ENCODE assay signal across 14 mouse cellular contexts in the genomic region with DNA sequence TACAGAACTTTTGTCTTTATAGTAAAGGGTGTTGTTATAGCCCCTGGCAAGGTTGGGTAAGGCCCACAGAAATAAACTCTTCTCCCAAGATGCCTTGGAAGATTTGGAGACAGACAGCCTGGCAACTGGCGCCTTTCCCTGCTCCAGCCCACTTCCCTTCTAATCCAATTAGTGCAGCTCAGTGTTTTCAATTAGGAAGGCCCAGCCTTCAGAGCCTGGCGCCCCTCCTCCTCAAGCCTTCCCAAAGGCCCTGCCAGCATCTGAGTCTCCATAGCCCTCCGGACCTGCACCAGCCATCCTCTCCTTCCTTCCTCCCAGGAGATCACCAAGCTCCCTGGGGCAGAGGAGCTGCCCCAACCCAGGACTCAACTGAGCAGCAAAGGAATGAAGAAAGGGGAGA. TPM values are rescaled to one million over a fixed set of nuclear protein-coding genes. Genes with fewer than 3 reads are reported as not detected.
A peak's percentile ranks its signal among the peaks of the same experiment; 100 is the strongest.
DNase-seq lines count a peak whose midpoint lies in the region; ATAC-seq lines count a peak whose summit lies in the region.
"Had no signal": no experiment of that assay in that cellular context is flagged by ENCODE, and none has a peak within 500 bp of the region (broad histone marks: within the 10 kb centered on the region; RNA-seq: fewer than 3 reads in every experiment).

No protein-coding gene starts in this region.

- H3K27me3 ChIP-seq in hindbrain, embryonic 15.5 days: no peaks in the 10 kb centered on the region
- H3K27me3 ChIP-seq: embryonic facial prominence, embryonic 12.5 days had no signal

- WGBS in hindbrain, embryonic 15.5 days: 30% methylated on average over 3 of the region's 3 CpGs

- H3K36me3 ChIP-seq in hindbrain, embryonic 15.5 days: no peaks in the 10 kb centered on the region; the same call in 1 of the 2 replicates
- H3K36me3 ChIP-seq: embryonic facial prominence, embryonic 12.5 days had no signal

- no peaks in the 10 kb centered on the region for H3K9me3 ChIP-seq in hindbrain, embryonic 15.5 days
- H3K9me3 ChIP-seq: embryonic facial prominence, embryonic 12.5 days; megakaryocyte, embryonic 14.5 days had no signal

- H3K27ac ChIP-seq in hindbrain, embryonic 15.5 days (replicated peaks): 0 out of 2 replicates have a peak overlapping the region, but pooled peaks have one; percentile 34
- H3K27ac ChIP-seq: embryonic facial prominence, embryonic 12.5 days; kidney, postnatal 0 days had no signal

- no peak overlapping the region for H3K4me3 ChIP-seq in hindbrain, embryonic 15.5 days
- H3K4me3 ChIP-seq: embryonic facial prominence, embryonic 12.5 days; megakaryocyte, embryonic 14.5 days had no signal

- peak; percentile 80 to 86 for DNase-seq in cerebellum, postnatal 10 days
- no peak for DNase-seq in cerebellum, adult 9-10 months
- DNase-seq in right cerebral cortex, postnatal 25 days: peak; percentile 18
- DNase-seq in right cerebral cortex, adult 18-20 months: no peak
- DNase-seq in lung, postnatal 25 days (ENCODE audit: low spot score): no peak
- DNase-seq in thymus, postnatal 36 days: no peak
- no peak for DNase-seq in kidney, postnatal 36 days
- DNase-seq: lung, adult 18-20 months had no signal

- no peak for ATAC-seq in hindbrain, embryonic 15.5 days (ENCODE audit: low FRiP score, low read depth)
- ATAC-seq: activated CD4-positive, CD25-positive, alpha-beta regulatory T cell, adult 4 months had no signal

- no peak overlapping the region for H3K4me2 ChIP-seq in hindbrain, embryonic 15.5 days
- H3K4me2 ChIP-seq: embryonic facial prominence, embryonic 12.5 days; heart, embryonic 11.5 days had no signal

- no peak overlapping the region for H3K9ac ChIP-seq in hindbrain, embryonic 15.5 days
- H3K9ac ChIP-seq: embryonic facial prominence, embryonic 12.5 days had no signal

- peaks cover 11% of the 10 kb centered on the region for H3K4me1 ChIP-seq in hindbrain, embryonic 15.5 days (replicated peaks)
- H3K4me1 ChIP-seq: embryonic facial prominence, embryonic 12.5 days; megakaryocyte, embryonic 14.5 days had no signal

RNA-seq across cellular contexts. Expression of a gene that starts 24.6 kb away (rescaled TPM):
- 0.17 and 0.18 TPM in 2 replicates for polyA plus RNA-seq in hindbrain, embryonic 15.5 days (2015; fragmentation: Nextera tagmentation; extraction: Ambion mirVana)
- polyA plus RNA-seq: heart, embryonic 11.5 days had no signal

RNA-seq across cellular contexts. Expression of a gene that starts 28.6 kb away (rescaled TPM):
- 85.5 and 126 TPM in 2 replicates for polyA plus RNA-seq in hindbrain, embryonic 15.5 days (2015; fragmentation: Nextera tagmentation; extraction: Ambion mirVana)

RNA-seq across cellular contexts. Expression of a gene that starts 42.5 kb away (rescaled TPM):
- 4.5 and 4.7 TPM in 2 replicates for polyA plus RNA-seq in hindbrain, embryonic 15.5 days (2015; fragmentation: Nextera tagmentation; extraction: Ambion mirVana)

RNA-seq across cellular contexts. Expression of a gene that starts 54.4 kb away (rescaled TPM):
- polyA plus RNA-seq in hindbrain, embryonic 15.5 days (2015; fragmentation: Nextera tagmentation; extraction: Ambion mirVana): 3.5 and 3.6 TPM in 2 replicates

RNA-seq across cellular contexts. Expression of a gene that starts 54.5 kb away (rescaled TPM):
- 93.3 and 98.4 TPM in 2 replicates for polyA plus RNA-seq in hindbrain, embryonic 15.5 days (2015; fragmentation: Nextera tagmentation; extraction: Ambion mirVana)

Comparison
In these comparisons a context has a peak if more than half of its experiments do, and no peak if none do; other contexts are left out.
1. DNase-seq: peak in cerebellum, postnatal 10 days (2 of 2) and right cerebral cortex, postnatal 25 days (single experiment); none in cerebellum, adult 9-10 months (single experiment), right cerebral cortex, adult 18-20 months (single experiment), lung, postnatal 25 days (single experiment), thymus, postnatal 36 days (0 of 2) and kidney, postnatal 36 days (0 of 2).